Mouse (Mus musculus) spleen, adult 2 months (tissue): ENCODE measurements around the gene Tnni2. TPM values are rescaled to one million over a fixed set of nuclear protein-coding genes. Genes with fewer than 3 reads are reported as not detected.
"Not testable (repeated sequence)": the region's sequence is repeated elsewhere in the genome, so short reads cannot be mapped to it uniquely, and the experiment has no call there.

Source experiments
- DNase-seq, 2 experiments: peaks; one replicate each; pipeline versions ENCODE4 v3.0.0 to v3.0.0-alpha.2; 2012 to 2021; ENCODE audit warnings: low spot score in 2 of 2, low read depth in 1 of 2
- H3K27ac ChIP-seq: fragments of 200-500 bp; 2 replicates; pipeline ENCODE4 v1.5.1; 2012; ENCODE audit warnings: low read length, inconsistent platforms; ENCODE audit not compliant: insufficient read depth
- H3K27me3 ChIP-seq: fragments of 200-500 bp; 2 replicates; pipeline ENCODE4 v1.6.1; 2012; ENCODE audit warnings: mild to moderate bottlenecking, moderate library complexity, low read length, inconsistent platforms; ENCODE audit not compliant: control insufficient read depth, insufficient read depth
- H3K36me3 ChIP-seq: fragments of 200-500 bp; 2 replicates; pipeline ENCODE4 v1.6.1; 2012; ENCODE audit warnings: mild to moderate bottlenecking, low read length, inconsistent platforms; ENCODE audit not compliant: control insufficient read depth, insufficient read depth
- H3K4me1 ChIP-seq: fragments of 200-500 bp; 2 replicates; pipeline ENCODE4 v1.6.1; 2011; ENCODE audit warnings: inconsistent platforms; ENCODE audit not compliant: control insufficient read depth, insufficient read depth, insufficient read length
- H3K4me3 ChIP-seq: fragments of 200-500 bp; 2 replicates; pipeline ENCODE4 v1.5.1; 2011; ENCODE audit warnings: mild to moderate bottlenecking, inconsistent platforms; ENCODE audit not compliant: insufficient read depth, insufficient read length; ENCODE audit errors: extremely low read depth
- CTCF ChIP-seq: fragments of 200-500 bp; IDR thresholded peaks from 2 replicates; pipeline ENCODE4 v1.5.1; 2011; ENCODE audit warnings: mild to moderate bottlenecking, inconsistent platforms; ENCODE audit not compliant: insufficient read depth, insufficient read length, insufficient replicate concordance; ENCODE audit errors: extremely low read depth
- POLR2A ChIP-seq: fragments of 200-500 bp; IDR thresholded peaks from 2 replicates; pipeline ENCODE4 v1.6.1; 2011; ENCODE audit warnings: low read depth, low read length, inconsistent platforms
- whole genome bisulfite sequencing: fragments of 180-500 bp; shearing (Covaris S2); methylation state at CpG from one replicate; pipeline ENCODE4 v1.1.7; 2018; 5-methylcytosine and 5-hydroxymethylcytosine counted together
- polyA plus RNA-seq: library from polyadenylated mRNA; depleted of rRNA; stranded (reverse); fragments of >200 nt; gene quantifications from 2 replicates; pipeline ENCODE4 v1.2.3, GENCODE M21; 2012

The Tnni2 gene
- polyA plus RNA-seq, 1 experiment: 3.9 TPM

GRCm38 (mm10) chr7:142400112-142400749, 41.4 kb upstream of the Tnni2 start:
- Histone ChIP-seq H3K27me3 (no peaks in the 10 kb centered on the region), H3K4me1 (peaks cover 10% of the 10 kb centered on the region; the same call in 1 of the 2 replicates), H3K27ac (no peak overlapping the region), H3K4me3 (no peak overlapping the region), H3K36me3 (no peaks in the 10 kb centered on the region)
- DNase-seq: no peak
- 66% methylated on average over 7 of the region's 7 CpGs for WGBS
- no peak for TF ChIP-seq POLR2A

DNA sequence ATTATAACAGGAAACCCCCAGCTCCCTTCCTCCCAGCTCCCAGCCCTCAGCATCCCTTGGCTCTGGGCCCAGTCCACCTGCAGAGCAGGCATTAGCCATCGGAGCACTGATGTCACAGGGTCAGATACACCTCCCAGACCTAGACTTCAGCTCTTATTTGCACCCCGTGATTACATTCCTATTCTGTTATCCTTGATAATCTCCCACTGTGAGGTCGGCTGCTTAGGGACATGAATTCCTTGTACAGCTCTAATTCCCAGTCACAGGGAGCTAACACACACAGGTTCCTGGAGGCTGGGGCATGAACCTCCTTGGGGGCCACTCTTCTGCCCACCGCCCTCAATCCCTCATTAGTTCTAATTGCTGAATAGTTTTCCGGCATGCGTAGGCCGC, 40.9 kb upstream of the Tnni2 start:
- Histone ChIP-seq H3K27ac (no peak overlapping the region), H3K36me3 (no peaks in the 10 kb centered on the region), H3K4me3 (no peak overlapping the region), H3K27me3 (no peaks in the 10 kb centered on the region), H3K4me1 (peaks cover 10% of the 10 kb centered on the region; the same call in 1 of the 2 replicates)
- 91% methylated on average over 7 of the region's 7 CpGs for WGBS
- no peak for TF ChIP-seq POLR2A
- TF ChIP-seq CTCF: no peak
- no peak for DNase-seq

DNA sequence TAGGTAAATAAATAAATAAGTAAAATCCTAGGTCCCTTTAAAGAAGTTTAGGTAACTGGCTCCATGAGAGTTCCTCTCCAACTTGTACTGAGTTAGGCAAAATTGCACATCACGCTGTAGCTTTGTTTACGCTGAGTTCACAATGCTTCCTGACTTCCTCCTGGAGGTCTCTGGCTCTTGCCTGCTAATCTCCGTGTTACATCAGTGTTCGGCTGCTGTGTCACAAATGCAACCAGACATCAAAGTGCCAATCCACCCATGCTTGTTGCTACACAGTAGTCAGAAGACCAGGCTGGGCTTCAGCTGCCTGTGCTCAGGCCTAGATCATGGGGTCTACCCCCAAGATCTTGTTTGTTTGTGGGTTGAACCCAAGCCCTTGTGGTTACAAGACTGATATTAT, 38.0 kb upstream of the Tnni2 start:
- TF ChIP-seq POLR2A (no peak), CTCF (no peak)
- DNase-seq: no peak
- Histone ChIP-seq H3K27me3 (no peaks in the 10 kb centered on the region), H3K36me3 (no peaks in the 10 kb centered on the region), H3K4me3 (no peak overlapping the region), H3K27ac (no peak overlapping the region), H3K4me1 (peaks cover 10% of the 10 kb centered on the region; the same call in 1 of the 2 replicates)
- WGBS: 59% methylated on average over 4 of the region's 4 CpGs

DNA sequence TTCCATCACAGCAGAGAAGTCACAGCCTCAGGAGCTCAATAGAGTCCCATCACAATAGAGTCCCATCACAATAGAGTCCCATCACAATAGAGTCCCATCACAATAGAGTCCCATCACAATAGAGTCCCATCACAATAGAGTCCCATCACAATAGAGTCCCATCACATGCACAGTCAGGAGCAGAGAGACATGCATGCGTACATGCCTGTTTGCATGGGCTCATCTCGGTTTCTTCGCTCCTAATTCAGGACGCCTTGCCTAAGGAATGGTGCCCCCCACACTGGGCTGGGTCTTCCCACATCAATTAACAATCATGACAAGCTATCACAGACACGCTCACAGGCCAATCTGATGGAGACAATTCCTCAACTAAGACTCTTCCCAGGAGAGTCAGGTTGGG, 36.5 kb upstream of the Tnni2 start:
- WGBS: 94% methylated on average over 5 of the region's 5 CpGs
- not testable (repeated sequence) for H3K4me1 ChIP-seq, H3K36me3 ChIP-seq, H3K27me3 ChIP-seq, DNase-seq, H3K4me3 ChIP-seq, H3K27ac ChIP-seq

- no peak for TF ChIP-seq CTCF
- no peak for TF ChIP-seq POLR2A
- Histone ChIP-seq H3K36me3 (no peaks in the 10 kb centered on the region), H3K27me3 (no peaks in the 10 kb centered on the region), H3K4me1 (no peaks in the 10 kb centered on the region; the same call in 1 of the 2 replicates), H3K27ac (no peak overlapping the region), H3K4me3 (no peak overlapping the region)
- WGBS: 53% methylated on average over 4 of the region's 4 CpGs
- no peak for DNase-seq
Observed at GRCm38 (mm10) chr7:142407935-142408334, 33.7 kb upstream of the Tnni2 start.

DNA sequence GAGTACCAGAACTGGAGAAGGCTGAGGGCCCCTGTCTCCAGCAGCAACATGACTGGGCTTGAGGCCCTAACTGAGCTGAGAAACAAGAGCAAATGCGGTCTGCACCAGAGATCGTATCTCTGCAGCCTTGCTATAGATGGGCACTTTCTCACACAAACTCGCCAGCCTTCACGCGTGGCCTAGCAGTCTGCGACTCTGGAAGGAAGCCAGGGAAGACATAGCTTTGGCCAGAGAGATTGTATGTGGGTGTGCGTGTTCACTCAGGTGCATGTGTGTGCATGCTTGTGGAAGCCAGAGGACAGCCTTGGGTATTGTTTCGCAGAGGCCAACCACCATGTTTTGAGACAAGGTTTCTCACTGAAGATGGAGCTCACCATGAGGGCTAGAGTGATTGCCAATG, 32.9 kb upstream of the Tnni2 start:
- Histone ChIP-seq H3K36me3 (no peaks in the 10 kb centered on the region), H3K27me3 (no peaks in the 10 kb centered on the region), H3K27ac (no peak overlapping the region), H3K4me3 (no peak overlapping the region), H3K4me1 (no peaks in the 10 kb centered on the region)
- TF ChIP-seq CTCF (no peak), POLR2A (no peak)
- whole genome bisulfite sequencing: 89% methylated on average over 8 of the region's 8 CpGs
- DNase-seq: no peak

DNA sequence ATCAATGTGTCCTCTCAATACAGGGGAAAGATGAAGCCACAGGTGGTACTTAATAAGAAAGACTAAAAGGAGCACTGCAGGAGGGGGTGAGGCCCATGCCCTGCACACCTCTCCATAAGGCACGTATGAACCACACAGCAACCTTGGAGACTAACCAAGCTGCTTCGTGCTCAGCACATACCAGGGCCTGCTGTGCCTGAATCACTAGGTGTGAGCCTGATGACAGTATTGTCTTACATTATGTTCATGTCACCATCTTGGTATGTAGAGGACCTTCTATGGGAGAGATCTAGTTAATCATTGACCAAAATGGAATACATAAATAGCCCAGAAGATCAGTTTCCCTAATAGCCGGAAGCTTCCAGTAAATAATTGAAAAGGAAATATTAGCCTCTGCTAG, 32.0 kb upstream of the Tnni2 start:
- no peaks in the 10 kb centered on the region for H3K4me1 ChIP-seq
- TF ChIP-seq POLR2A (no peak), CTCF (no peak)
- WGBS: 93% methylated on average over 3 of the region's 3 CpGs
- H3K27me3 ChIP-seq: no peaks in the 10 kb centered on the region
- no peak overlapping the region for H3K27ac ChIP-seq
- no peak overlapping the region for H3K4me3 ChIP-seq
- DNase-seq: no peak
- no peaks in the 10 kb centered on the region for H3K36me3 ChIP-seq
